Mouse (Mus musculus) heart, postnatal 0 days (tissue): ENCODE measurements around the gene Sorcs2.

ENCODE experiments used
- CTCF ChIP-seq: IDR thresholded peaks from 2 replicates; pipeline ENCODE4 v1.5.1; 2016; ENCODE audit warnings: antibody characterized with exemption, control low read depth, low read depth
- EP300 ChIP-seq: IDR thresholded peaks from 2 replicates; pipeline ENCODE4 v1.6.1; 2016; ENCODE audit warnings: antibody characterized with exemption, low read depth

DNA sequence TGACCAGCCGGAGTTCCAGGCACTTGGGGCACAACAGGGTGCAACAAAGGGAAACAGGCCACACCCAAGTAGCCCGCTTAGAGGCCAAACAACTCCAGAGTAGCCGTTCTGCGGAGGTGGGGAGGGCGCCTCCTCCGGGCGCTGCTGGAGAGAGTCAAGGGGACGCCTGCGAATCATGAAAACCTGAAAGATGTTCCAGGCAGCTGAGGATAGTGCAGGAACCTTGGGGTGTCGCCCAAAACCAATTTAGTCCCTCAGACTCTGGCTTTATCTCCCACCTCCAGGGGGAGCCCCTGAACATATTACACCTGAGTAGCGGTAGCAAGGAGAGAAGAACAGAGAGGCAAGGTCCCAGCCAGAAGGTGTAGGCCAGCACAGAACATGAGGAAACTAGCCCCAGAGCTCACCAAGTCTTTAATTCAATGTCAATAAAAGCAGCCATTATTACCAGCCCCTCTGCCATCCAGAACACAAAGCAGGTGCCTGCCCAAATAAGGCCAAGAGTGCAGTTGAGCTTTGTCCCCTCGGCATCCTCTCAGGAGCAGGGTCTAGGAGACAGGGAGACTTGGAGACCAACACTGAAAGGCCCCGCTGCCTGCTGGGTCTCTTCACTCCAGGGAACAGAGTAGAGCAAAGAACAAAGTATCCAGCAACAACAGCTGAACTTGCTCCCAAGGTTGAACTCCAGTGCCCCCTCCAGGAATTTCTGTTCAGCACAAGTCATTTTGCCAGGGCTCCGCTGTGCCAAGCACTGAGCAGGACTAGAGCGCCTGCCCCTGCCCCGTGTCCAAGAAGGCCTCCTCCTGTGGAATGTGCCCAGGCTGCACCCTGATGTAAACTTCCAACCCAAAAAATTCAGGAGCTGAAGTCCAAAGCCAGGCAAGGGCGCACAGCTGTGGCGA lies 775 bp upstream of the Sorcs2 start:
- TF ChIP-seq CTCF: peak; percentile 63
- TF ChIP-seq EP300: no peak
